Mouse (Mus musculus): Measurements from ENCODE around the gene Sfmbt1. TPM values are rescaled to one million over a fixed set of nuclear protein-coding genes. Genes with fewer than 3 reads are reported as not detected.
"Not testable (repeated sequence)": the region's sequence is repeated elsewhere in the genome, so short reads cannot be mapped to it uniquely, and the experiment has no call there.

Gene Sfmbt1
- total RNA-seq, 2 experiments from 2014 or later = 28.9 to 30.1 TPM

- DNase-seq (ENCODE audit: extremely low spot score in 1 of 2, low spot score in 1 of 2) = peak in 1 of 2 experiments; percentile 75
Observed at GRCm38 (mm10) chr14:30716051-30716952, 1.7 kb downstream of the Sfmbt1 start.

- DNase-seq (ENCODE audit: extremely low spot score in 1 of 2, low spot score in 1 of 2) = no peak
Observed at GRCm38 (mm10) chr14:30716953-30717285, 2.3 kb downstream of the Sfmbt1 start.

GRCm38 (mm10) chr14:30718696-30719095, 4.0 kb downstream of the Sfmbt1 start:
- not testable (repeated sequence) for DNase-seq (ENCODE audit: extremely low spot score in 1 of 2, low spot score in 1 of 2)

GRCm38 (mm10) chr14:30719514-30719913, 4.9 kb downstream of the Sfmbt1 start:
- DNase-seq (ENCODE audit: extremely low spot score in 1 of 2, low spot score in 1 of 2) = no peak

- DNase-seq (ENCODE audit: extremely low spot score in 1 of 2, low spot score in 1 of 2) = no peak
Observed at GRCm38 (mm10) chr14:30721850-30722249, 7.2 kb downstream of the Sfmbt1 start.

GRCm38 (mm10) chr14:30722406-30722805, 7.8 kb downstream of the Sfmbt1 start:
- no peak for DNase-seq (ENCODE audit: extremely low spot score in 1 of 2, low spot score in 1 of 2)

- DNase-seq (ENCODE audit: extremely low spot score in 1 of 2, low spot score in 1 of 2) = no peak
Observed at GRCm38 (mm10) chr14:30731896-30732295, 17.2 kb downstream of the Sfmbt1 start.

GRCm38 (mm10) chr14:30734665-30735064, 20.0 kb downstream of the Sfmbt1 start:
- DNase-seq (ENCODE audit: extremely low spot score in 1 of 2, low spot score in 1 of 2) = no peak

GRCm38 (mm10) chr14:30735810-30736209, 21.2 kb downstream of the Sfmbt1 start:
- no peak for DNase-seq (ENCODE audit: extremely low spot score in 1 of 2, low spot score in 1 of 2)

- DNase-seq (ENCODE audit: extremely low spot score in 1 of 2, low spot score in 1 of 2) = no peak
Observed at GRCm38 (mm10) chr14:30736413-30736812, 21.8 kb downstream of the Sfmbt1 start.

GRCm38 (mm10) chr14:30743891-30744290, 29.2 kb downstream of the Sfmbt1 start:
- DNase-seq (ENCODE audit: extremely low spot score in 1 of 2, low spot score in 1 of 2) = no peak

GRCm38 (mm10) chr14:30746160-30746559, 31.5 kb downstream of the Sfmbt1 start:
- DNase-seq (ENCODE audit: extremely low spot score in 1 of 2, low spot score in 1 of 2) = no peak

- DNase-seq (ENCODE audit: extremely low spot score in 1 of 2, low spot score in 1 of 2) = no peak
Observed at GRCm38 (mm10) chr14:30757239-30757638, 42.6 kb downstream of the Sfmbt1 start.

- no peak for DNase-seq (ENCODE audit: extremely low spot score in 1 of 2, low spot score in 1 of 2)
Observed at GRCm38 (mm10) chr14:30761211-30761610, 46.6 kb downstream of the Sfmbt1 start.

- no peak for DNase-seq (ENCODE audit: extremely low spot score in 1 of 2, low spot score in 1 of 2)
Observed at GRCm38 (mm10) chr14:30762131-30762903, 47.7 kb downstream of the Sfmbt1 start.

- no peak for DNase-seq (ENCODE audit: extremely low spot score in 1 of 2, low spot score in 1 of 2)
Observed at GRCm38 (mm10) chr14:30762904-30763568, 48.4 kb downstream of the Sfmbt1 start.

GRCm38 (mm10) chr14:30784614-30785013, 70.0 kb downstream of the Sfmbt1 start:
- no peak for DNase-seq (ENCODE audit: extremely low spot score in 1 of 2, low spot score in 1 of 2)

GRCm38 (mm10) chr14:30789471-30789870, 74.8 kb downstream of the Sfmbt1 start:
- DNase-seq (ENCODE audit: extremely low spot score in 1 of 2, low spot score in 1 of 2) = no peak

GRCm38 (mm10) chr14:30792871-30793270, 78.2 kb downstream of the Sfmbt1 start:
- DNase-seq (ENCODE audit: extremely low spot score in 1 of 2, low spot score in 1 of 2) = no peak

- DNase-seq (ENCODE audit: extremely low spot score in 1 of 2, low spot score in 1 of 2) = no peak
Observed at GRCm38 (mm10) chr14:30801756-30802155, 87.1 kb downstream of the Sfmbt1 start.

- no peak for DNase-seq (ENCODE audit: extremely low spot score in 1 of 2, low spot score in 1 of 2)
Observed at GRCm38 (mm10) chr14:30821136-30821535, 106.5 kb downstream of the Sfmbt1 start.

All from layer of hippocampus, postnatal 25 days (tissue).